Mouse (Mus musculus) common myeloid progenitor, adult 5-6 weeks (primary cell): ENCODE measurements at regions not wholly inside any gene's neighbourhood (a gene's known extent, or its start where the extent isn't known, plus 50 kb on each side); places are given as distances from the start of the nearest gene placed in this dataset.
A peak's percentile ranks its signal among the peaks of the same experiment; 100 is the strongest.

ENCODE experiments used
- ATAC-seq: replicated peaks from 2 replicates; pipeline ENCODE4 v1.8.0; 2016; ENCODE audit warnings: low read depth, mild to moderate bottlenecking, moderate TSS enrichment, inconsistent platforms; ENCODE audit not compliant: poor library complexity, severe bottlenecking

DNA sequence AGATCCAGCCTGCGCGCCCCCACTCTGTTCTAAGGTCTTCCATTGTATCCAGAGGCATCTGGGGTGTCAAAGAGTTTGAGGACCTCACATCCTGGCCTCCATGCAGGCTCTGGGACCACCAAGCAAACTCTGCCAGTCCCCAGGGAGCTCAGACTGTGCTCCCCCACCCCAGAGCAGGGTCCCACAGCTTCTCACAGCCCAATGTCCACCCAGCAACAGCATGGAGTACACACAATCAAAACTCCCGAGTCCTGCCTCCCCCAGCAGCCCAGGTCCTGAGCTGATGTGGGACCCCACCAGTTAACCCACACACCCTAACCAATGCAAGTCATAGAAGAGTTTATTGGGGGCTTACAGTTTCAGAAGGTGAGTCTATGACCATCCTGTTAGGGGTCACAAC, 130.3 kb downstream of the Bod1 start:
- no peak for ATAC-seq

DNA sequence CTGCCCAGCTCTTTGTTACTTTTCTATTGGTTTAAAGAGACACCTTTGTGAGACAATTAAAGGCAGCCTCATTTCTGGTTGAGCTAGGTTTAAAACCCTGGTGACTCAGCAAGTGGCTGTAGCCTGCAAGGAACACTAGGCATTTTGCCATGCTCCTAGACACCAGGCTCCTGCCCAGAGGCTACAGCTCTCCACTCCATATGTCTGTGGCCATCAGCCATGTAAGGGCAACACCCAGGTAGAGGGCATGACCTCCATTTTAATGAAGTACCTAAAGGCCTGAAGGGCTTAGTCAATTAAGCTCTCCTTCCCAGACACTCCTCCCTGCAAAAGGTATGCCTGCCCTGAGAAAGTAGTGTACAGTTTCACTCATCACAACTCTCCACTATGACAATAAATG, 130.9 kb downstream of the Bod1 start:
- ATAC-seq, result no peak

- ATAC-seq, result no peak
These were observed 140.3 kb downstream of the Bod1 start for GRCm38 (mm10) chr11:31531416-31531815.

GRCm38 (mm10) chr11:31530851-31531250, 140.8 kb downstream of the Bod1 start:
- no peak for ATAC-seq

DNA sequence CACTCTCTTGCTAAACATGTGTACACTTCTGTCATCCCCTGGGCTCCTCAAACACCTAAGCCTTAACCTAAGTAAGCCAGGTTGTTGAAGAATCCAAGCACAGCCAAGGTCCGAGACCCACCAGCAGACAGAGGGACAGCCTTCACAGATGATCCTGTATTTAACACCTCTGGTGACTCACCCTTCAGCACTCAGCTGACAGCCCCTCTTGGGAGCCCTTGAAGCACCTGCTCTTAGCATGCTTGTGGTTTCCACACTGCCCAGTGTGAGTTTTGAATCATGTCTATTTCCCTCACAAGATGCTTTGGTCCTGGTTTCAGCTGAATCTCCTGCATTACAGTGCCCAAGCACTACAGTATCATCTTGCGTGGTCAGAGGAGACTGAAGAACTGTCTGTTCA, 142.0 kb downstream of the Bod1 start:
- ATAC-seq, result no peak

GRCm38 (mm10) chr11:31524708-31525107, 147.0 kb downstream of the Bod1 start:
- ATAC-seq, result no peak

GRCm38 (mm10) chr11:31524065-31524618, 147.5 kb downstream of the Bod1 start:
- no peak for ATAC-seq

DNA sequence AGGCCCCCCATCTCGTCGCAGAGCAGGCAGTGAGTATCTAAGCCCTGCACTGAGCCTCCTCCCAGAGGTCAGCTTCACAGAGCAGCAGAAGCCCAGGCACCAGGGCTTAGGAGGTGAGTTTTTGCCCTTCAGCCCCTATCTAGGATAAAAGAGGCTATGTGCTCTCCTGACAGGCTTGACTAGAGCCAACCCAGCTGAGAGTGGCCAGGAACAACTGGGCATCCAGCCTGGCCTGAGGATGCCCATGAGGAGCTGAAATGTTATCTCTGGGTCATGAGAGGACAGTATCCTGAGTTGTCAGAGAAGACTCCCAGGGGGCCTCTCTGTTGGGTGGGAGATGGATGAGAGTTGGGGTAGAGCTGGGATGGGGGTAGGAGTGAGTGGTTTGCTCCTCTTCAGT, 149.6 kb downstream of the Bod1 start:
- no peak for ATAC-seq

DNA sequence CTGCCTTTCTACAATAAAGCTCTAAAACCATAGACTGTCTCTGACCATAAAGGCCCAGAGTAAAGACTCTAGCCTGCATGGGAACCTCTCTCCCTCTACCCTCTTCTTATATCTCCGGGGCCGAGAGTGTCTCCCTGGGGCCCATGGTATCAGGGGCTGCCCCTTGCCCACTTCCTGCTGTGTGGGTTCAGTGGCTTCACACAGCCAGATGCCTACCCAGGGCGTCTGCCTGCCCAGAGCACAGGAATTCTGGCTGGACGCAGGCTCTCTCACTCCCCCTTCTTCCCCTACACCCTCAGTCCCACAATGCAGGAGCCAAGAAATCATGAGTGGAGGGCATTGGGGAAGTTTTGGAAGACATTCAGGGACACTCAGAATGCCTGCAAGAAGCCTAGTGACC, 150.8 kb downstream of the Bod1 start:
- peak; percentile 79 for ATAC-seq

DNA sequence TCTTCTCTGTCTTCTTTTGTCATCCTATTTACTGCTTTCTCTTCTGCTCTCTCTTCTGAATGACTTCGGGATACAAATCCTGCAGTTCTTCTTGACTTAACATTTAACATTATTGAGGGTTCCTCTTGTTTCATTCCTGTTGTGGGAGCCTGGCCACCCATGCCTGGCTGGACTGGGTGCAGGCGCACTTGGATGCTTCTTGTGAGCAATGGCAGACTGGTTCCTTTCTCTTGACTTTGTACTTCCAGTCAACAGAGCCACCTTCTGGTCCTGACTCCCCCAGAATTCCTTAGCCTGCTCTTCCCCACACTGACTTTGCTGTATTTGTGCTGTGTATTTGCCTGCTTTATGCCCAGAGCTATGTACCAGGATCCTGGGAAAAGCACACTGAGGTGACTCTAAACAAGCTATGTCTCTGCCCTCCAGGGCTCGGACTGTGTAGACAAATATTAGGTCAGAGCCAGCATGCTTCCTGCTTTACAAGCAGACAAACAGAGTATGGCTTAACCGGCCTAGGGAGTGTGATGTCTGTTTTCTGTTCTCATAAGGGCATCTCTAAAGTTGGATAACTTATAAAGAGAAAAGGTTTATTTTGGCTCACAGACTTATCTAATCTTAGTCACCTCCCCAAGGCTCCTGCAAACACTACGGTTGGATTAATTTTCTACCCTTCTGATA, 133.5 kb upstream of the Stc2 start:
- no peak for ATAC-seq

DNA sequence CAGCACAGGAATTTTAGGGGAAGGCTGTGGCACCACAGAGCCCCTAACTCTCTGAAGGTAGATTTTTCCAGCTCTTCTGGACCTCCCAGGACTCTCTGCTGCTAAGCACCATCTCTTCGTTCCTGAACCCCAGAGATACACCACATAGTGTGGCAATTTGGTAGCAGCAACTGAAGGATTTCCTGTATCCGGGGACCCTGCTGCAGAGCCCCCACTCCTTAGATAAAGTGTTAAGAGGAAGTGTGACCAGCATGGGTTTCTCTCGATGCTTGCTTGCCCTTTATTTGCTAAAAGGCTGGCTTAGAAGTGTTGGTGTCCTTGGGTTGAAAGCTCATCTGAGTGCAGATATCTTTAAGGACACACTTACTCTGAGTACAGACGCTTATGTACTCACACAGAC, 115.6 kb upstream of the Stc2 start:
- peak; percentile 87 for ATAC-seq

- ATAC-seq, result no peak
These were observed 111.1 kb upstream of the Stc2 start for GRCm38 (mm10) chr11:31481057-31481340.

DNA sequence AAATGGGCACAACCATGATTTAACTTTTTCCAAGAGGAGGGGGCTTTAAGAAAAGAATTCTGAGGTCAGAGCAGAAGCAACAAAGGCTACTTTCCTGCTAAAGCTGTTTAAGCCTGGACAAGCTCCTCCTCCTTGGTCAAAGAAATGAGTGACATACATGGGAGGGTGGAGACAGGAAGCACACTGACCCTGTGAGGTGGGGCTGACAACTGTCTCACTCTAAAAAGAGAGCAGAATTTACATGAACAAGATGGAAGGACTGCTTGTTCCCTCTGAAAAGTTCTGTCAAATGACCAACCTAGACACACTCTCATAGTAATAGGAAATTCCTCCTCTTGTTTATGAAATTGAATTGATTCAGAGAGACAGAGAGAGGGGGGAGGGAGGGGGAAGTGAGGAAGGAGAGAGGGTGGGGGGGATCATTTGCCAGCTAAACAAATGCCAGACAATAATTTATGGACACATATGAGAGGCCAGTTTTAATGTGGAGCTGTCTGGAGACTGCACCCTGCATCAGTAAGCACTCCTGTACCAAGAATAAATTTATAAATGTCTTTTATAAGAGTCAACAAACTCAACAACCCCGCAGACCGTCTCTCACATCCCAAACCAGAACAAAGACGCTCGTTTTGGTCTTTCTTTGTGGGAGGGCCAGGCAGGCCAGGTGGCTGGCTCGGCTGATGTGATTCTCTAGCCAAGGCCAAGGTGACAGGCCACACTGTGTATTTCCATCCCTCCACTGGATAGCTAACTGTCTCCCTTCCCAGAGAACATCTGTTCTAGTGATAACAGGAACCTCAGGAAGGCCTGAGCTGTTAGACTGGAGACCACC, 110.6 kb upstream of the Stc2 start:
- no peak for ATAC-seq

- no peak for ATAC-seq
These were observed 107.9 kb upstream of the Stc2 start for GRCm38 (mm10) chr11:31477763-31478162.

DNA sequence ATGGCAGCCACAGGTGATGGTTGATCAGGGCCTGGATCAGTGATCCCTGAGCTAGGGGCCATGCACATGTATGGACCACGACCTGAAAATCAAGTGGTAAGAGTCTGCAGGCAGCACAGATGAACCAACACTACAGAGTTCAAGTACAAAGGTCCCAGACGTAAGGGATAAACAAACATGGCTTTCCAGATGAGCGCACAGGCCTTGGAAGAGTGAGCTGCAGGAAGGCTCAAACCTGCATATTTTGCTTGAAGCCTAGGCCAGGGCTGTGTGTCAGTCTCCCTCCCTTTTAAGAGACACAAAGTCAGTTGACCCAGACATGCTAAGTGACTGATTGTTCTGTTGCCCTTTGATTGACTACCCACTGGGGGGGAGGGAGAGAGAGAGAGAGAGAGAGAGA, 107.2 kb upstream of the Stc2 start:
- no peak for ATAC-seq

- no peak for ATAC-seq
These were observed 103.1 kb upstream of the Stc2 start for GRCm38 (mm10) chr11:31473017-31473416.

- no peak for ATAC-seq
These were observed 101.0 kb upstream of the Stc2 start for GRCm38 (mm10) chr11:31470681-31471414.

DNA sequence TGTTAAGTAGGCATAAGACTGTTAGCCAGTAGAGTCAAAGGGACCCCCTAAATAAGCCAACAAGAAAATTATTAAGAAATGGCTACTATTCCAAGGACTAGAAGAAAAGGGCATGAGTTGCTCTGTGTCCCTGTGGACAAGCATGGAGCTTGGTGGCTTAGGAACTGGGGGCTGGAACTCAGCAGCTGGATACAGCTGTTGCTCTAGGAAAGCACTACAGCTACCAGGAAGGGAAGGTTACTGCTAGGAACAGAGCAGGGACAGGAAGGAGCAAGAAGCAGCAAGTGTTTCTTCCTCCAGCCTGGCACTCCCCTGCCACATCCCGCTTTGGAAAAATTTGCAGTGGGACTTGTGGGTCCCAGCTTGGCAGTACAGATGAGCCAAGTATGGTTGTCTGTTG, 95.0 kb upstream of the Stc2 start:
- no peak for ATAC-seq

DNA sequence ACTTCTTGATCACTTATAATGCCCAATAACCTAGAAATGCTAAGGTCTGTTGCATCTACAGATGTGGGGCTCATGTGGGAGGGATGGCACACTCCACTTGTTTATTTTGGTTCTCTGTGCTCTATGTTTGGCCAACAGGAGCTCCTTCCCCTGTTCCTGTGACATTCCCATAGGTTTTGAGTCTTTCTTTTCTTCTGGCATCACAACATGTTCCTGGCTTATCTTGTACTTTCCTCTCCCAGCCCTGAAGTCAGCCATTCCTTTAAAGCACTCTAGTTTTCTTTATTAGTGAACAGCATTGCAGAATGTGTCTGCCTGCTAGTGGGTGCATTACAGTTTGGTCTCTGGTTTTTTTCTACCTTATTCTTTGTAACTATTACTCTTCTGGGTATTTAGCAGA, 92.6 kb upstream of the Stc2 start:
- ATAC-seq, result no peak

DNA sequence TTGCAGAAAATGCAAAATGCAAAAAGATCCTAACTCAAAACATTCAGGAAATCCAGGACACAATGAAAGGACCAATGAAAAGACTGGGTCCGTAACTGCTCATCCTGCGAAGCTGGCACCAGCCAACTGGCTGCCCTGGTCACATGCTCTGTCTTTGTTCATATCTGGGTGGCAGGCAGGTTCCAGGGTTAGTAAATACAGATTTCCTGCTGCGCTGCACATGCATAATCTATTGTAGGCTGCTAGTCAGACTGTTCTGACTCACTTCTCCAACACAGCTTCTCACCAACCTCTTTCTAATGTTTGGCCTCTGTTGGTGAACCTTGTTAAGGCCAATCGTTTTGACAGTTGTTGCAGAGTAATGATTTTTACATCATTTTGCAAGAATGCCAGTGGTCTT, 92.0 kb upstream of the Stc2 start:
- ATAC-seq, result no peak

DNA sequence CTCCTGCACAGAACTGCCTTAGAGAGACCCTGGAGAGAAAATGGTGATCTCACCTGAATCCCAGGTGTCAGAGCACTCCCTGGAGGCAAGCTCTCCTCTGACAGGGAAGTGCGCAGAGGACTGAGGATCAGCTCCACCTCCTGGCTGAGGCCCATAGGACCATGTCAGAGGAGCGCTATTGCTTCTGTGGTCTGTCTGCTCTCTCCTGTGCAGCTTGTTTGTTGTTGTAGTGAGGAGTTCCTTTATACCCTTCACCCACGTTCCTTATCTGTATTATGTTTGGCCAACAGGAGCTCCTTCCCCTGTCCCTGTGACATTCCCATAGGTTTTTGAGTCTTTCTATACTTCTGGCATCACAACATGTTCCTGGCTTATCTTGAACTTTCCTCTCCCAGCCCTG, 91.5 kb upstream of the Stc2 start:
- ATAC-seq, result no peak
